Mouse (Mus musculus): ENCODE results near the gene Mdk. TPM values are rescaled to one million over a fixed set of nuclear protein-coding genes. Genes with fewer than 3 reads are reported as not detected.
A peak's percentile ranks its signal among the peaks of the same experiment; 100 is the strongest.

Mdk gene
- polyA plus RNA-seq, 2 experiments = 1,171 to 1,381 TPM

GRCm38 (mm10) chr2:91967962-91968361, 35.9 kb upstream of the Mdk start:
- Histone ChIP-seq H3K9me3 (ENCODE audit: control insufficient read depth, low read length) (no peaks in the 10 kb centered on the region), H3K4me3 (replicated peaks; ENCODE audit: low read length) (no peak overlapping the region), H3K36me3 (ENCODE audit: control insufficient read depth, insufficient read depth, low read length) (no peaks in the 10 kb centered on the region), H3K4me1 (ENCODE audit: control insufficient read depth, insufficient read depth, low read length) (peaks cover 26% of the 10 kb centered on the region), H3K9ac (ENCODE audit: low read depth, low read length, severe bottlenecking) (no peak overlapping the region; the same call in 1 of the 2 replicates), H3K27me3 (ENCODE audit: control insufficient read depth, insufficient read depth, low read length) (no peaks in the 10 kb centered on the region; the same call in 1 of the 2 replicates), H3K27ac (replicated peaks; ENCODE audit: low read depth, low read length) (peak overlapping the region; percentile 65), H3K4me2 (replicated peaks; ENCODE audit: low read depth, low read length, severe bottlenecking) (no peak overlapping the region)
- ATAC-seq (ENCODE audit: low FRiP score, low read depth) = no peak
- no peak for TF ChIP-seq POLR2A (IDR thresholded peaks at IDR 0.05; ENCODE audit: borderline replicate concordance, extremely low read depth, insufficient read depth, insufficient read length)
- DNase-seq (ENCODE audit: low spot score) = no peak
- WGBS = 51% methylated on average over 11 of the region's 11 CpGs

GRCm38 (mm10) chr2:91966367-91966766, 34.3 kb upstream of the Mdk start:
- no peak for ATAC-seq (ENCODE audit: low FRiP score, low read depth)
- Histone ChIP-seq H3K27me3 (ENCODE audit: control insufficient read depth, insufficient read depth, low read length) (no peaks in the 10 kb centered on the region), H3K4me2 (replicated peaks; ENCODE audit: low read depth, low read length, severe bottlenecking) (no peak overlapping the region), H3K4me1 (ENCODE audit: control insufficient read depth, insufficient read depth, low read length) (peaks cover 28% of the 10 kb centered on the region), H3K4me3 (replicated peaks; ENCODE audit: low read length) (no peak overlapping the region), H3K36me3 (ENCODE audit: control insufficient read depth, insufficient read depth, low read length) (no peaks in the 10 kb centered on the region), H3K9ac (ENCODE audit: low read depth, low read length, severe bottlenecking) (no peak overlapping the region), H3K9me3 (ENCODE audit: control insufficient read depth, low read length) (no peaks in the 10 kb centered on the region), H3K27ac (replicated peaks; ENCODE audit: low read depth, low read length) (no peak overlapping the region)
- TF ChIP-seq POLR2A (IDR thresholded peaks at IDR 0.05; ENCODE audit: borderline replicate concordance, extremely low read depth, insufficient read depth, insufficient read length) = no peak
- 79% methylated on average over 5 of the region's 5 CpGs for WGBS
- no peak for DNase-seq (ENCODE audit: low spot score)

GRCm38 (mm10) chr2:91965417-91965816, 33.3 kb upstream of the Mdk start:
- peaks cover 23% of the 10 kb centered on the region for H3K4me1 ChIP-seq (ENCODE audit: control insufficient read depth, insufficient read depth, low read length)
- peak overlapping the region; percentile 55; the same call in 1 of the 2 replicates for H3K27ac ChIP-seq (replicated peaks; ENCODE audit: low read depth, low read length)
- peak overlapping the region; percentile 27 for H3K4me3 ChIP-seq (replicated peaks; ENCODE audit: low read length)
- WGBS = 19% methylated on average over 19 of the region's 20 CpGs
- DNase-seq (ENCODE audit: low spot score) = no peak
- no peak for ATAC-seq (ENCODE audit: low FRiP score, low read depth)
- H3K27me3 ChIP-seq (ENCODE audit: control insufficient read depth, insufficient read depth, low read length) = no peaks in the 10 kb centered on the region
- H3K9me3 ChIP-seq (ENCODE audit: control insufficient read depth, low read length) = no peaks in the 10 kb centered on the region
- peak overlapping the region; percentile 32 for H3K4me2 ChIP-seq (replicated peaks; ENCODE audit: low read depth, low read length, severe bottlenecking)
- H3K9ac ChIP-seq (ENCODE audit: low read depth, low read length, severe bottlenecking) = peak overlapping the region; percentile 25; the same call in 1 of the 2 replicates
- 0 out of 2 replicates have a peak, but pooled peaks cover under 1% of the 10 kb centered on the region for H3K36me3 ChIP-seq (ENCODE audit: control insufficient read depth, insufficient read depth, low read length)
- TF ChIP-seq POLR2A (IDR thresholded peaks at IDR 0.05; ENCODE audit: borderline replicate concordance, extremely low read depth, insufficient read depth, insufficient read length) = no peak

DNA sequence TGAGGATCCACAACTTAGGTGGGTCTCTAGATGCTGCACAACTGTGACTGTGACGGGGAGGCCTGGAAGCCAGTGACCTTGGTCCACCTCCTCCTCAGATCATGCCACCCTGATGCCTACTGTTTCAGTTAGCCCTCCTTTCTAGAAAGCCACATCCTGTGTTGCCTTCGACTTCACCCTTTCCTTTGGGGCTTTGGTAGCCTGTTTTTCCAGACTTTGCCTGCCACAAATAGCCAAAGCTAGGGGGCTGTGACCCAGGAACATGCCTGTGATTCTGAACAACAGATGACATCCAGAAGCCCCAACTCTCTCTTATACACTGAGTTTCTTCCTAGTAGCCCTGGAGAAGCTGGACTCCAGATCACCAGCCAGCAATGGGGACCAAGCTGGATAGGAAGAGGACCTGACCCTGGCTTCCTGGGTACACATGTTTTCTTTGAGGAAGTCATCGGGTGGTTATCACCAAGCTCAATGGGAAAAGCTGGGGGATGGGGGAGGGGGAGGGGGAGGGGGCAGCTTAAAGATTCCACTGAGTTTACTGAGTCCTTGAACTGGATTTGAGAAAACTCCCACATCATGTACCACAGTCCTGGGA, 32.6 kb upstream of the Mdk start:
- no peak overlapping the region for H3K9ac ChIP-seq (ENCODE audit: low read depth, low read length, severe bottlenecking)
- no peak for TF ChIP-seq POLR2A (IDR thresholded peaks at IDR 0.05; ENCODE audit: borderline replicate concordance, extremely low read depth, insufficient read depth, insufficient read length)
- DNase-seq (ENCODE audit: low spot score) (no peak), ATAC-seq (ENCODE audit: low FRiP score, low read depth) (no peak)
- H3K36me3 ChIP-seq (ENCODE audit: control insufficient read depth, insufficient read depth, low read length) = 0 out of 2 replicates have a peak, but pooled peaks cover 6% of the 10 kb centered on the region
- H3K27me3 ChIP-seq (ENCODE audit: control insufficient read depth, insufficient read depth, low read length) = no peaks in the 10 kb centered on the region
- H3K27ac ChIP-seq (replicated peaks; ENCODE audit: low read depth, low read length) = peak overlapping the region; percentile 55
- H3K4me3 ChIP-seq (replicated peaks; ENCODE audit: low read length) = peak overlapping the region; percentile 27; the same call in 1 of the 2 replicates
- WGBS = 67% methylated on average over 3 of the region's 3 CpGs
- H3K9me3 ChIP-seq (ENCODE audit: control insufficient read depth, low read length) = no peaks in the 10 kb centered on the region
- peaks cover 23% of the 10 kb centered on the region for H3K4me1 ChIP-seq (ENCODE audit: control insufficient read depth, insufficient read depth, low read length)
- H3K4me2 ChIP-seq (replicated peaks; ENCODE audit: low read depth, low read length, severe bottlenecking) = peak overlapping the region; percentile 60

- DNase-seq (ENCODE audit: low spot score) = peak; percentile 83
- 0% methylated on average over 25 of the region's 57 CpGs for WGBS
- 0 out of 2 replicates have a peak overlapping the region, but pooled peaks have one; percentile 19 for H3K27ac ChIP-seq (replicated peaks; ENCODE audit: low read depth, low read length)
- H3K9me3 ChIP-seq (ENCODE audit: control insufficient read depth, low read length) = no peaks in the 10 kb centered on the region
- no peak for TF ChIP-seq POLR2A (IDR thresholded peaks at IDR 0.05; ENCODE audit: borderline replicate concordance, extremely low read depth, insufficient read depth, insufficient read length)
- H3K4me1 ChIP-seq (ENCODE audit: control insufficient read depth, insufficient read depth, low read length) = peaks cover 23% of the 10 kb centered on the region
- peak overlapping the region; percentile 85 for H3K9ac ChIP-seq (ENCODE audit: low read depth, low read length, severe bottlenecking)
- 0 out of 2 replicates have a peak, but pooled peaks cover 6% of the 10 kb centered on the region for H3K36me3 ChIP-seq (ENCODE audit: control insufficient read depth, insufficient read depth, low read length)
- peak; percentile 96 for ATAC-seq (ENCODE audit: low FRiP score, low read depth)
- peak overlapping the region; percentile 83 for H3K4me3 ChIP-seq (replicated peaks; ENCODE audit: low read length)
- no peaks in the 10 kb centered on the region for H3K27me3 ChIP-seq (ENCODE audit: control insufficient read depth, insufficient read depth, low read length)
- H3K4me2 ChIP-seq (replicated peaks; ENCODE audit: low read depth, low read length, severe bottlenecking) = peak overlapping the region; percentile 60
Measured at GRCm38 (mm10) chr2:91963443-91963932, 31.4 kb upstream of the Mdk start.
